Mouse (Mus musculus) frontal cortex, adult 2 months (tissue): ENCODE measurements at regions not wholly inside any gene's neighbourhood (a gene's known extent, or its start where the extent isn't known, plus 50 kb on each side); places are given as distances from the start of the nearest gene placed in this dataset.

Experiments used
- DNase-seq, 2 experiments: peaks; one replicate each; pipeline ENCODE4 v3.0.0; 2022; ENCODE audit warnings: low spot score in 1 of 2; ENCODE audit errors: extremely low spot score in 1 of 2

DNA sequence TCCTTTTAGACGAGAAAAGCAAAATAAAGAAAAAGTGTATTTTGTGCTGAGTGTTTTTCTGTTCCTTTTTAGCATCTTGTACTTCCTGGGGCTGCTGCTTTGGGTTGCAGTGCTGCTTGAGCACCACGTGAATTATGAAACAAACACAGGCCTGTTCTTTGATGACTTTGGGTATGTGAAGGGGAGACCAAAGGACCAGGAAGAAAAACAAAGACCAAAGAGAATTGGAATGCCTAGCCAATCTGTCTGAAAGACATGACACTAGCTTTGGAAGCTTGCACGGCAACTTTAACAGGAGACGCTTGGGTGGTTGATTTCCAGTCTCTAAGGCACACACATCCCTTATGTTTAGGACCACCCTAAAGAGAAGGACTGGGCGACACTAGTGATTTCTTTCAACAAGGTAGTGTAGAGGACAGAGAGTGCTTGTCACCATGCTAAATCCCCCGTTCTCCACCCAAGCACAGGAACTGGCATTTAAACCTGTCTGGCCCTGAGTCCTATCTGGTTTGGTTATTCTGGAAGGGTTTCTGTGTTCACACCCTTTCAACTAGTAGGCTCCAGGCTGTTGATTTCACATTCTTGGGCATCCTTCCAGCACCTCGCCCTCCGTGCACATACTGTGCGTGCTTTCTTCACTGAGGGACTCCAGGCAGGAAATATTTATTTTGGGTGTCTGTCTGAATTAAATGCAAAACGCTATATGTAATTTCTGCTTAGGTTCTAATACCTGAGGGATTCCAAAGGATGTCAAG, 59.9 kb upstream of the Tmpo start:
- peak in 1 of 2 experiments; percentile 40 for DNase-seq

DNA sequence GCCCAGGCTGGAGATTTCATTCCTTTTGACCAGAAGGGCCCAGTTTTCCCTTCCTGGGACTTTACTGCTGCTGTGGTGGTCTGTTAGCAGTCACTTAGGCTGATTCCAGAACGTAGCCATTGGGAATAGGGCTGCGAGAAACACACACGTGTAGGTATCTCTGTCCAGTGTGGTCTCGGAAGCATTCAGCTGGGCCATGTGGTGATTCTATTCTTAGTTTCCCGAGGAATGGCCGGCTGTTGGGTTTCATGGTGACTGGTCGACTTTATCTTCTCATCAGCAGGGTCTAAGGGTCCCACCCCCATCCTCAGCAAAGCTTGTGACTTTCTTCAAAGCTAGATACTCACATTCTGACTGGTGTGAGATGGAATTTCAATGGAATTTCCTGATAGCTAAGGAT, 59.2 kb upstream of the Tmpo start:
- no peak for DNase-seq

DNA sequence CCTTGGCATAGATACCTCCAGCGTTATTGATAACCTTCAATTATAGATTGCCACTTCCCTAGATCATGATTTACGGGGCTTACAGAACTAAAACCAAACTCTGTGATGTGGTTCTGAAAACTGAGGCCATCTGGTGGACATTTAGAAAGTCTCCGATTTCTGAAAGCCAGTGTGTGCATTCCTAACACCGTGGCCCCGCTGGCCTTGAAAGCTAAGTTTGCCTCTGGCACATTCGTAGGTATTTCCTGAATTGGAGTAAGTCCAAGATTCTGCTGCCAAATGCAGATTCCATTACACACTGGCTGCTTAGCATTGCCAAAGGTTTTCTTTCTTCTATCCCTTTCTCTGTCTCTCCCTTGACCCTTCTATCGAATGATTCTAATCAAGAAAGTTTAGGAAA, 55.7 kb upstream of the Tmpo start:
- DNase-seq = peak in 1 of 2 experiments; percentile 49

DNA sequence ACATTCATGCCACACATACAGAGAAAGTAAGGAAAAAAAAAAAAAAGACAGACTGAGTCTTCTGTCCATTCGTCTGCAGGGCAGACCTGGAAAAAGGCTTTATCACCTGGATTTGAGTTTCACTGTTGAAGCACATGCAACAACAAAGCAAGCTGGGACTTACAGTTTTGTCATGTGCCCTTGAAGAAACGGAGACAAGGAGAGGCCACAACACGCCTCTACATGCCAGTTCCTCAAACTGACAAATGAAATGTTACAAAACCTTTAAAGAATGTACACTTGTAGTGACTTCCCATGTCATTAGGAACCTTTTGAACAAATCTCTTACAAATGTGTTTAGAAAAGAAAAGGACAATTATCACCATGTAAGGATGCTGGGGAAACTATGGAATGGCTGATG, 53.6 kb upstream of the Tmpo start:
- no peak for DNase-seq
